Mouse (Mus musculus): Measurements from ENCODE around the gene Glyctk. TPM values are rescaled to one million over a fixed set of nuclear protein-coding genes. Genes with fewer than 3 reads are reported as not detected.

Glyctk gene
- polyA plus RNA-seq, 2 experiments: 11.6 to 13.0 TPM

GRCm38 (mm10) chr9:106112770-106113423, 45.0 kb downstream of the Glyctk start:
- TF ChIP-seq EP300 (IDR thresholded peaks at IDR 0.05; ENCODE audit: low read depth) (no peak), CTCF (IDR thresholded peaks at IDR 0.05; ENCODE audit: low read depth) (peak; percentile 86)
- ATAC-seq (ENCODE audit: insufficient read depth) (no peak), DNase-seq (ENCODE audit: low read depth in 3 of 3, low spot score in 3 of 3) (peak in 1 of 3 experiments; percentile 3)
- Histone ChIP-seq H3K27ac (no peak overlapping the region), H3K36me3 (replicated peaks; ENCODE audit: control insufficient read depth, insufficient read depth, low read depth) (no peaks in the 10 kb centered on the region), H3K27me3 (ENCODE audit: control insufficient read depth, insufficient read depth, low read length) (no peaks in the 10 kb centered on the region), H3K4me2 (ENCODE audit: low read depth) (no peak overlapping the region), H3K9me3 (ENCODE audit: control insufficient read depth, low read length) (no peaks in the 10 kb centered on the region), H3K4me3 (ENCODE audit: insufficient read depth in 1 of 2, low read depth in 2 of 2, low read length in 2 of 2) (no peak overlapping the region), H3K4me1 (replicated peaks; ENCODE audit: control insufficient read depth in 2 of 2, insufficient read depth in 2 of 2, low read length in 1 of 2) (no peaks in the 10 kb centered on the region), H3K9ac (replicated peaks) (no peak overlapping the region)
- WGBS (ENCODE audit: insufficient replicate concordance): 31% methylated on average over 10 of the region's 10 CpGs

GRCm38 (mm10) chr9:106106241-106106640, 51.7 kb downstream of the Glyctk start:
- TF ChIP-seq CTCF (IDR thresholded peaks at IDR 0.05; ENCODE audit: low read depth) (no peak), EP300 (IDR thresholded peaks at IDR 0.05; ENCODE audit: low read depth) (no peak)
- 61% methylated on average over 9 of the region's 9 CpGs for WGBS (ENCODE audit: insufficient replicate concordance)
- Histone ChIP-seq H3K9ac (replicated peaks) (no peak overlapping the region), H3K36me3 (replicated peaks; ENCODE audit: control insufficient read depth, insufficient read depth, low read depth) (no peaks in the 10 kb centered on the region), H3K27me3 (ENCODE audit: control insufficient read depth, insufficient read depth, low read length) (no peaks in the 10 kb centered on the region), H3K9me3 (ENCODE audit: control insufficient read depth, low read length) (no peaks in the 10 kb centered on the region), H3K4me1 (replicated peaks; ENCODE audit: control insufficient read depth in 2 of 2, insufficient read depth in 2 of 2, low read length in 1 of 2) (no peaks in the 10 kb centered on the region), H3K27ac (no peak overlapping the region), H3K4me2 (ENCODE audit: low read depth) (no peak overlapping the region), H3K4me3 (ENCODE audit: insufficient read depth in 1 of 2, low read depth in 2 of 2, low read length in 2 of 2) (no peak overlapping the region)
- DNase-seq (ENCODE audit: low read depth in 3 of 3, low spot score in 3 of 3) (no peak), ATAC-seq (ENCODE audit: insufficient read depth) (no peak)

- H3K27me3 ChIP-seq (ENCODE audit: control insufficient read depth, insufficient read depth, low read length): no peaks in the 10 kb centered on the region
- TF ChIP-seq EP300 (IDR thresholded peaks at IDR 0.05; ENCODE audit: low read depth) (no peak), CTCF (IDR thresholded peaks at IDR 0.05; ENCODE audit: low read depth) (no peak)
- H3K27ac ChIP-seq: no peak overlapping the region
- no peaks in the 10 kb centered on the region for H3K4me1 ChIP-seq (replicated peaks; ENCODE audit: control insufficient read depth in 2 of 2, insufficient read depth in 2 of 2, low read length in 1 of 2)
- ATAC-seq (ENCODE audit: insufficient read depth) (no peak), DNase-seq (ENCODE audit: low read depth in 3 of 3, low spot score in 3 of 3) (no peak)
- H3K9me3 ChIP-seq (ENCODE audit: control insufficient read depth, low read length): no peaks in the 10 kb centered on the region
- H3K36me3 ChIP-seq (replicated peaks; ENCODE audit: control insufficient read depth, insufficient read depth, low read depth): no peaks in the 10 kb centered on the region
- H3K4me3 ChIP-seq (ENCODE audit: insufficient read depth in 1 of 2, low read depth in 2 of 2, low read length in 2 of 2): no peak overlapping the region
- WGBS (ENCODE audit: insufficient replicate concordance): 70% methylated on average over 7 of the region's 7 CpGs
- H3K4me2 ChIP-seq (ENCODE audit: low read depth): no peak overlapping the region
- H3K9ac ChIP-seq (replicated peaks): no peak overlapping the region
Observed at GRCm38 (mm10) chr9:106104401-106104800, 53.5 kb downstream of the Glyctk start.

MicroRNAs within 50 kb of the gene (microRNA counts, 519-probe panel; counts per million panel counts)
- 8,626 counts per million, percentile 90 among the panel's probes with 10 or more counts for microRNA mmu-let-7g

Small RNA genes within 50 kb of the gene (microRNA-seq; reads per million reads assigned to microRNA genes)
- gene Mir135a-1: 2.5 reads per million
- 48,381 reads per million, percentile 99 among the genes with 10 or more reads in this experiment for gene Mirlet7g

Other genes with a start within 250 kb of the Glyctk start
- gene Col6a5, start 197.5 kb downstream of the Glyctk start, polyA plus RNA-seq (2012; rRNA removed): 0.04 TPM in 1 of 2 replicates, not detected in the other
- gene Col6a5, start 197.5 kb downstream of the Glyctk start, polyA plus RNA-seq (2014; fragmentation: Nextera tagmentation; extraction: Ambion mirVana): not detected in 2 replicates
- 0.09 TPM in 1 of 2 replicates, not detected in the other for gene Col6a4, start 61.4 kb downstream of the Glyctk start, polyA plus RNA-seq (2012; rRNA removed)
- gene Col6a4, start 61.4 kb downstream of the Glyctk start, polyA plus RNA-seq (2014; fragmentation: Nextera tagmentation; extraction: Ambion mirVana): 0.08 TPM in 1 of 2 replicates, not detected in the other
- 19.9 and 24.5 TPM in 2 replicates for gene Wdr82, start 12.8 kb upstream of the Glyctk start, polyA plus RNA-seq (2012; rRNA removed)
- 6.5 and 8.1 TPM in 2 replicates for gene Wdr82, start 12.8 kb upstream of the Glyctk start, polyA plus RNA-seq (2014; fragmentation: Nextera tagmentation; extraction: Ambion mirVana)
- gene Ppm1m, start 41.6 kb upstream of the Glyctk start, polyA plus RNA-seq (2012; rRNA removed): 7.2 and 10.0 TPM in 2 replicates
- gene Ppm1m, start 41.6 kb upstream of the Glyctk start, polyA plus RNA-seq (2014; fragmentation: Nextera tagmentation; extraction: Ambion mirVana): 5.4 and 5.9 TPM in 2 replicates
- 14.3 and 14.9 TPM in 2 replicates for gene Twf2, start 45.0 kb upstream of the Glyctk start, polyA plus RNA-seq (2012; rRNA removed)
- gene Twf2, start 45.0 kb upstream of the Glyctk start, polyA plus RNA-seq (2014; fragmentation: Nextera tagmentation; extraction: Ambion mirVana): 18.7 and 19.7 TPM in 2 replicates
- 0.29 and 0.45 TPM in 2 replicates for gene Tlr9, start 64.5 kb upstream of the Glyctk start, polyA plus RNA-seq (2012; rRNA removed)
- 0.06 and 0.08 TPM in 2 replicates for gene Tlr9, start 64.5 kb upstream of the Glyctk start, polyA plus RNA-seq (2014; fragmentation: Nextera tagmentation; extraction: Ambion mirVana)
- gene Alas1, start 90.5 kb upstream of the Glyctk start, polyA plus RNA-seq (2012; rRNA removed): 29.2 and 29.8 TPM in 2 replicates
- 36.9 and 43.6 TPM in 2 replicates for gene Alas1, start 90.5 kb upstream of the Glyctk start, polyA plus RNA-seq (2014; fragmentation: Nextera tagmentation; extraction: Ambion mirVana)
- gene Poc1a, start 122.9 kb upstream of the Glyctk start, polyA plus RNA-seq (2012; rRNA removed): 17.8 and 18.5 TPM in 2 replicates
- 21.4 and 23.7 TPM in 2 replicates for gene Poc1a, start 122.9 kb upstream of the Glyctk start, polyA plus RNA-seq (2014; fragmentation: Nextera tagmentation; extraction: Ambion mirVana)
- gene Dusp7, start 210.5 kb upstream of the Glyctk start, polyA plus RNA-seq (2012; rRNA removed): 8.2 and 10.0 TPM in 2 replicates
- gene Dusp7, start 210.5 kb upstream of the Glyctk start, polyA plus RNA-seq (2014; fragmentation: Nextera tagmentation; extraction: Ambion mirVana): 4.4 and 4.5 TPM in 2 replicates